17 mouse cellular contexts compared by ENCODE assay signal in the genomic region with DNA sequence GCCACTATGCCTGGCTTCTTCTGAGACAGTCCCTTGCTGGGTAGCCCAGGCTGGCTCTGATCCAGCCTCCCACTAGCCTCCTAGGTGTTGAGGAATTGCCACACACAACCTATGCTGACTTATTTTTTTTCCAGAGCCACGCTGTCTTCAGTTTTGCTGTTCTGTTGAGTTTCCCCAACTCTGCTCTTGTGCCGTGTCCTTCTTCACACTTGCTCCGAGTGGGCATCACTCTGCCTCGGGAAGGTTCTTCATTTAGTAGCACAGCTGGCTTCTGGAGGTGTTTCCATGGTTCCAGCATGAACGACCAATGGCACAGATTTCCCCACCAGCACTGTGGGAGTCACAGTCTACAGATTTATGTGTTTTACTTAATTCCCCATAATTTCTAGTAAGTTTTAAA.
"Had no signal": no experiment of that assay in that cellular context is flagged by ENCODE, and none has a peak within 500 bp of the region (broad histone marks: within the 10 kb centered on the region; RNA-seq: fewer than 3 reads in every experiment).

No protein-coding gene starts in this region.

- H3K4me3 ChIP-seq: intestine, embryonic 15.5 days; layer of hippocampus, adult 2 months; limb, embryonic 12.5 days; liver, embryonic 13.5 days; lung, embryonic 15.5 days; megakaryocyte, embryonic 14.5 days; midbrain, embryonic 15.5 days; neural tube, embryonic 13.5 days had no signal

- H3K36me3 ChIP-seq: intestine, embryonic 15.5 days; limb, embryonic 12.5 days; liver, embryonic 13.5 days; lung, embryonic 15.5 days; midbrain, embryonic 15.5 days; neural tube, embryonic 13.5 days had no signal

- H3K4me1 ChIP-seq: liver, embryonic 13.5 days; lung, embryonic 15.5 days had no signal

- H3K27me3 ChIP-seq: intestine, embryonic 15.5 days; limb, embryonic 12.5 days; liver, embryonic 13.5 days; lung, embryonic 15.5 days; midbrain, embryonic 15.5 days; neural tube, embryonic 13.5 days had no signal

- H3K9me3 ChIP-seq: intestine, embryonic 15.5 days; limb, embryonic 12.5 days; liver, embryonic 13.5 days; lung, embryonic 15.5 days; megakaryocyte, embryonic 14.5 days; midbrain, embryonic 15.5 days; neural tube, embryonic 13.5 days had no signal

- H3K27ac ChIP-seq: intestine, embryonic 15.5 days; layer of hippocampus, adult 2 months; limb, embryonic 12.5 days; liver, embryonic 13.5 days; lung, embryonic 15.5 days; macrophage; midbrain, embryonic 15.5 days; neural tube, embryonic 13.5 days; stomach, postnatal 0 days had no signal

- DNase-seq: kidney, adult 18-20 months; kidney, postnatal 10 days; kidney, postnatal 4 days; liver; liver, embryonic 13.5 days; liver, postnatal 0 days; lung, postnatal 14 days; thymus, postnatal 4 days had no signal
